Mouse (Mus musculus) heart, postnatal 10 days (tissue): ENCODE measurements around the gene Dapk3. TPM values are rescaled to one million over a fixed set of nuclear protein-coding genes. Genes with fewer than 3 reads are reported as not detected.
"Not testable (repeated sequence)": the region's sequence is repeated elsewhere in the genome, so short reads cannot be mapped to it uniquely, and the experiment has no call there.

ENCODE experiments used
- DNase-seq, 2 experiments: peaks; one replicate each; pipeline ENCODE4 v3.0.0; 2021
- intact Hi-C: fragments of 180-260 bp; cut with DNase I; formaldehyde crosslinking; loops from one replicate; pipeline ENCODE4 v1.15.1; 2025
- total RNA-seq, 2 experiments: library from RNA; stranded (reverse); gene quantifications; 2 replicates each; pipeline ENCODE4 v1.2.3; 2021

Dapk3 gene
- total RNA-seq, 2 experiments from 2014 or later, result 33.3 to 39.1 TPM

- DNase-seq, result peak in 1 of 2 experiments; percentile 68
- intact Hi-C loops, result no loop called here
Measured at GRCm38 (mm10) chr10:81144667-81145066, 38.1 kb upstream of the Dapk3 start.

- no peak for DNase-seq
- intact Hi-C loops, result no loop called here
Measured at GRCm38 (mm10) chr10:81145307-81145706, 37.5 kb upstream of the Dapk3 start.

DNA sequence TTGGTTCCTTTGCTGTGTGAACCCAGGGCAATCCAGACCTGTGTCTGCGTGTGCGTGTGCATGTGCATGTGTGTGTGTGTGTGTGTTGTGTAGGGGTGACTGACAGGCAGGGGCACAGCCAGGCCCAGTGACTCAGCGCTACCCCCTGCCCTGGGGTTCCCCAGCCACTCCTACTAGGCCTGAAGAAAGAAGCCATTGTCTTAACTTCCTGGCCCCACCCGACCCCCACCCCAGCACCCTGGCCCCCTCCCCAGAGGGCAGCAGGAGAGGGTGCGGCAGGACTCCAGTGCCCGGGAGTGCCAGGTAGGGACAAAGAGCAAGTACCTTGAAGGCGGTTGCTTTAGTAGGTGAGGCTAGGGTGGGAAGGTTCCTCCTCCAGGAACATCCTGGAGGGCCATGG lies 37.0 kb upstream of the Dapk3 start:
- intact Hi-C loops, result no loop called here
- no peak for DNase-seq

DNA sequence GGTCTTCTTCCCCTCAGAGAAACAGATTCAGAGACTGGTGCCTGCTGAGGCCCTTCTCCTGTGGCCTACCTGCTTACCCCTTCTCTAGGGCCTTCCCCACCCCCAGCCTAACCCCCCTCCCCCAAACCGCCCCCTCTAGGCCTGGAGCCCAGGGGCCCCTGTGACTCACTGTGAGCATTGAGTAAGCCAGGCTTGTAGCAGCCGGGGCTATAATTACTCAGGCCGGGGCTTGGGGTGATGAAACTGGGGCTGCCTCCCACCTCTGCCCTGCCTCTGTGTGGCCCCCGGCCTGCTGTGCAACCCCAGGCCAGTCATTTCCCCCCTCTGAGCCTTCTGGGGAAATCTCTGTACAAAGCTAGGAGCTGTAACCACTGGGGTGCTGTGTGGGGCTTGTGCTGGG lies 36.5 kb upstream of the Dapk3 start:
- intact Hi-C loops, result no loop called here
- DNase-seq, result no peak

GRCm38 (mm10) chr10:81151261-81151660 lies 31.5 kb upstream of the Dapk3 start:
- intact Hi-C loops, result no loop called here
- no peak for DNase-seq

DNA sequence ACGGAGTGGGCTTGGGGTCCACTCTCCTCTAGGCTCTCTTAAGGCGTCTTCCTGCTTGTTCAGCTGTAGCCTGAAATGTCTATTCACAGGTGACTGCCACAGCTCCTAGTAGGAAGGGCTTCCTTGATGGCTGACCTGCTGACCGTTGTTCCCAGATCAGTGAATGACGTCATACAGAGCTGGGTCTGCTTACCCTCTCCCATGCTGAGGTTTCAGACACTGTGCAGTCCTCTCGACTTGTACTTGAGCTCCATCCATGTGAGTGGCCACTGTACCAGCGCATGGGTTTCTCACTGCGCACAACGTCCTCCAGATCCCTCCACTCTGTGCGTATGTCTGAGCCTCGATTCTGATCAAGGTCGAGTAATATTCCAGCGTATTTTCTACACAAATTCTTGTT lies 30.2 kb upstream of the Dapk3 start:
- intact Hi-C loops, result no loop called here
- no peak for DNase-seq

DNA sequence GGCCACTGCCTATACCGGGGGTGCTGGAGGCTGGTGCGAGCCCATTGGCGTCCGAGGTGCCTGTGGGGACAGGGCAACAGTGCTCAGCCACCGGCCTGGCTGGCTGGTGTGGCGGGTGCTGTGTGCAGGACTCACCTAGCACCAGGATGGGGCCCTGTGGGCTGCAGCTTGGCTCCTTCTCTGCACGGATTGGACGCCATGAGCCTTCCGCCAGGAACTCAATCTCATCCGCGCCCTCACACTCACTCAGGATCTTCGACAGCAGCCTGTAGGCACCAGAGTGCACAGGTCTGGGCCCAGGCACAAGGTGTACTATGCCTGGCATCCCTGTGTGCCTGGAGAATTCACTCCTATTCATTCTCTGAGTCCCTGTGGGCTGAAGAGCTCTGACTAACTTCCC lies 28.5 kb upstream of the Dapk3 start:
- DNase-seq, result no peak
- intact Hi-C loops, result no loop called here

- peak in 1 of 2 experiments; percentile 21 for DNase-seq
- intact Hi-C loops, result no loop called here
Measured at GRCm38 (mm10) chr10:81154736-81155135, 28.1 kb upstream of the Dapk3 start.

- DNase-seq, result peak in 1 of 2 experiments; percentile 34
- intact Hi-C loops, result no loop called here
Measured at GRCm38 (mm10) chr10:81161602-81162317, 21.0 kb upstream of the Dapk3 start.

DNA sequence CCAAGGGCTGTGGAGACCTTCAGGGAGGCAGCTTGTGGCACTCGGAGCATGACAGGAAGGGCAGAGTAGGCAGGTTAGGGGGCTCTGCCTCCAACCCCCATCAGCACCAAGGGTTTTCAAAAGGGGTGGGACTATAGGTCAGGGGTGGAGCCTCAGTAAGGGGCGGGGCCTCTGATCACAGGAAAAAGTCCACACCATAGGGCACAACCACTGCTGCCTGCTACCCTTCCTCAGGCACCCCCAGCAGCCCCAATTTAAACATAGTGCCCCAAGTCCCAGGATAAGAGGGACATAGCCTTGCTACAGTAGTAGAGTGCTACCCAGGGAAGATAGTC lies 20.5 kb upstream of the Dapk3 start:
- intact Hi-C loops, result no loop called here
- no peak for DNase-seq

DNA sequence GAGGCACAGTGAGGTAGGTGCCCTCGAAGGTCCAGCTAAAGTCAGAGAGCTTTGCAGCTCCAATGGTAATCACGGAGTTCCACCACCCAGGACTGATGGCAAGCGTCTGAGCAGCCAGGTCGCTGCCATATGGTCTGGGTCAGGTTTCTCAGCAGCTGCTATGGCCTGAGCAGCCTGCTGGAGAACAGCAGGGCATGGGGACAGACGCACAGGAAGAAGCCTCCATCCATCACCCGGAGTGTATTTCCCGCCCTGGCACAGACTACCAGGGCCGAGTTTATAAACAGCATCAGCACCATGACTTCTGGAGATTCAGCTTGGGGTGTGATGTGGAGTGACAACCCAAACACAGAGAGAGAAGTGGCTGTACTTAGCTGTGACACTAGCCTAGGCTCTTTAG lies 17.7 kb upstream of the Dapk3 start:
- no peak for DNase-seq
- intact Hi-C loops, result no loop called here

DNA sequence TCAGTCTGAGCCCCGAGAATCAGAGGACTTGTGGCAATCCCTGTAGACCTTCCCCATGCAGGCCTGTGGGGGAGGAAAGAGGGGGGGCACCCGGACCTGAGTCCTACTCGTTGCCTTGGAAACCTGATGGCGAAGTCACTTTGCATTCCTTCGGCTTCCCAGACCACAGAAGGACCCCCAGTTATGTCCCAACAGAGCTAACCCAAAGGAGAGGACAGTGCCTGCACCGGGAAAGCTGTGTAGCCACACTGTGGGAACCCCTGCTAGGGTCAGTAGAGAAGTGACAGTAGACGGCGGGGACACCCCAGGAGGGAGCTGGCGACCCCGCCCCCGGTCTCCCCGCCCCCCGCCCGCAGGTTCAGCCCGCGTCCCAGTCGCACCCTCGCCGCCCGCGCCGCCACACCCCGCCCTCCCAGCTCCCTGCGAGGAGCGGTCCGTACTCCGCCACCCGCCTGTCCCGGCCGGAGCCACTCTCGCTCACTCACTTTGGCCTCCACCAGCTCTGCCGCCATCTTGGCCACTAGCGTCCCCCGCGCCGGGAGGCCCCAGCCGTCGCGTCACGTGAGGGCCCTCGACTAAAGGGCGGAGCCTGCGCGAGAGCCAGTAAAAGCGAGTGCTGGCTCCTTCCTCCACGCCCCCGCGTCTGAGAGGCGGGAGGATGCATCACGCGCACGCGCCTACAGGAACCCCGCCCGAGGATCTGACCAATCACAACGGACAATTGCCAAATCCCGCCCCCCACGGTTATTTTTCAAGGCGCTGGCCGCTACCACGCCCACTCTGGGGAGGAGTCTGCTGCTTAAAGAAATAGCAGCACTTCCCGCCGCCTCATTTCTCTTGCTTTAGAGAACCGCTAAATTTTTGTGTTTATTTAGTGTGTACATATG lies 15.4 kb upstream of the Dapk3 start, which contains the start of gene Pias4:
TSS of gene Pias4 (minus strand) at position 724 of the 887 bp plus-strand sequence.
- DNase-seq, result peak; percentile 100
- intact Hi-C loops, result loop anchor here (2.0 kb wide), 1 partner anchor 27 kb away; no protein-coding TSS in a partner anchor

DNA sequence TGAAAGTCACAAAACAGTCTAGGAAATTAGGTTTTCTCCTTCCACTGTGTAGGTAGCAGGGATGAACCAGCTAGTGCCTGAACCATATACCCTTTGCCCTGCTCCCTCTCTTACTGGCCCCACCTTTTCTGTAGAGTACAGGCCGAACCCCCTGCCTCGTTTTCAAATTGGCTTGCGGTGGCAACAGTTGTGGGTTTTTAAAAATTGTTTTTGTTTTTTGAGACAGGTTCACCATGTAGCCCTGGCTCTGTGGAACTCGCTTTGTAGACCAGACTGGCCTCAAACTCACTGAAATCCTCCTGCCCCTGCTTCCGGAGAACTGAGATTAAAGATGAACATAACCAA lies 14.7 kb upstream of the Dapk3 start:
- DNase-seq, result no peak
- intact Hi-C loops, result no loop called here

GRCm38 (mm10) chr10:81168521-81169244 lies 14.1 kb upstream of the Dapk3 start:
- intact Hi-C loops, result no loop called here
- peak; percentile 88 to 90 for DNase-seq

GRCm38 (mm10) chr10:81169411-81169900 lies 13.3 kb upstream of the Dapk3 start:
- DNase-seq, result peak; percentile 26 to 57

DNA sequence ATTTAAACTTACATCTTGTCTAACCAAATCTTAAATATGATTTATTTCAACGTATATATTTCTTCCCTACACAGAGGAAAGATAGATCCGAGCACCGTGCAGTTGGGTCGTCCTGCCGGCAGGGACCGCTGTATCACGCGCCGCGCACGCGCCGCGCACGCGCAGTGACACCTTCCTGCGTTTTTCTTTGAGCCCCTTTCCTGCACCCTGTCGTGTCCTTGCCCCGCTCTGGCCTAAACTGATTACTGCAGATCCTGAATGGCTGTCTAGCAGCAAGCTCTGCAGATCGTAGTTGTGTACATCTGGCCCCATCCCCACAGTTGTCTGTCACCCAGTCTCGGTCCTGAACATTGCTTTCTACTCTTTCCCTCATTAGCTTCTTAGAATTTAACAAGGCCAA lies 9.7 kb upstream of the Dapk3 start:
- intact Hi-C loops, result loop anchor here (5.0 kb wide), 1 partner anchor 86 kb away; no protein-coding TSS in a partner anchor

More at GRCm38 (mm10) chr10:81169411-81169900, 13.3 kb upstream of the Dapk3 start:
- intact Hi-C loops, result not testable (repeated sequence)

GRCm38 (mm10) chr10:81174617-81175344 lies 8.0 kb upstream of the Dapk3 start:
- DNase-seq, result peak; percentile 94 to 96
- intact Hi-C loops, result loop anchor here (1.0 to 5.0 kb wide), 5 partner anchors 37 to 377 kb away; partner anchors contain the start of genes Plekhj1, Sf3a2 and Zbtb7a

More for the DNA sequence above, 9.7 kb upstream of the Dapk3 start:
- DNase-seq, result peak; percentile 84 to 89

DNA sequence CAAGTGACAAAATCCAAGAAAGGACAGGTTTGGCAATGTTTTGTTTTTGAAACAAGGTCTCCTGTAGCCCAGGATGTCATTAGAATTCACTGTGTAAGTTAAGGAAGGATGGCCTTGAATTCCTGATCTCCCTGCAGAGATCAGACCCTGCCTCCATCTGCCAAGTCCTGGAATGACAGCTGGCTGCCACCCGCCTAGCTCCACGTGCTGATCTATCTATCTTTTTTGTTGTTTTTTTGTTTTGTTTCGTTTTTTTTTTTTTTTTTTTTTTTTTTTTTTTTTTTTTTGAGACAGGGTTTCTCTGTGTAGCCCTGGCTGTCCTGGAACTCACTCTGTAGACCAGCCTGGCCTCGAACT lies 7.5 kb upstream of the Dapk3 start:
- DNase-seq, result not testable (repeated sequence)
- intact Hi-C loops, result loop anchor here (1.0 to 5.0 kb wide), 4 partner anchors 38 to 378 kb away; partner anchors contain the start of genes Plekhj1, Sf3a2 and Zbtb7a

DNA sequence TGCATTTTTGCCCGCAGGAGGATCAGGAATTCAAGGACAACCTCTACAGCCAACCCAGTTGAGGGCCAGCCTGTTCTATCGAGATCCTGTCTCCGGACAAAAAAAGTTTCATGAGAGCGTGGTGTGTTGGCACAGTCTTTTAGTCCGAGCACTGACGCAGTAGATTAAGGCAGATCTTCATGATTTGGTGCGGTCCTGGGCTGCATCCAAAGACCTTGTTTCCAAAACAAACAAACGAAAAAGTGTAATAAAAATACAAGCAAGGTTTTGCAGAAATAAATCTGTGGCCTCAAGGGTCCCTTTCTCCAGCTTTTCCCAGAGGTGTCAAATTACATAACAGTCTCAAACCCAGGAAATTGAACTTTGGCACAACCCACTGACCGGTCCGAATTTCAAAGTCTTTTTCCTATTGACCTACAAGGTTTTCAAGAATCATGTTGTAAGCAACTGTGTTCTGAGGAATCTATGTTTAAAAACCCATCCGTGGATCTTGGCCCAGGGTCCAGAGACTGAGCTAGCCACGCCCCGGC lies 6.8 kb upstream of the Dapk3 start:
- intact Hi-C loops, result loop anchor here (1.0 to 5.0 kb wide), 4 partner anchors 39 to 379 kb away; partner anchors contain the start of genes Plekhj1, Sf3a2 and Zbtb7a
- DNase-seq, result no peak
